In the genomic region with DNA sequence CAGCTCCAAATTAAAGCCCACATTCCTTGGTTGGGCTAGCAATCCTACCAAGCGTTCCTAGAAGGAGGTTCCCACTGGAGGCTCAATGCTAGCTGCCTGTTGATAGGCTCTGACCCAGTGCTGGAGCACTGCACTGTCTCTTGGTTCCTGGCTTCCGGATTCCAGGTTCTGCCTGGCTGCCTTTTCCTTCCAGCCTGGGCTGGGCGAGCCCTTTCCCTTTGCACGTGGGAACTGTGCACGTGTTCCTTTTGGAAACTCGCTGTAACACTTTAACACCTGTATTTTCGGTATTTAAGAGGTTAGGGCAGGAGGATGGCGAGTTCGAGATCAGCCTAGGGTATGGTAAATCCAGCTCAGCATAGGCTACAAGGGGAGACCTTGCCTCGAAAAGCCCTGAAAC, we compare ENCODE assay signal across 8 mouse cellular contexts. TPM values are rescaled to one million over a fixed set of nuclear protein-coding genes. Genes with fewer than 3 reads are reported as not detected.
A peak's percentile ranks its signal among the peaks of the same experiment; 100 is the strongest.
DNase-seq lines count a peak whose midpoint lies in the region; ATAC-seq lines count a peak whose summit lies in the region.

No protein-coding gene starts in this region.

- H3K9ac ChIP-seq in heart, embryonic 15.5 days, result peak overlapping the region; percentile 69
- H3K9ac ChIP-seq in midbrain, embryonic 12.5 days (replicated peaks), result peak overlapping the region; percentile 70; the same call in 1 of the 2 replicates

- no peaks in the 10 kb centered on the region for H3K9me3 ChIP-seq in heart, embryonic 15.5 days (replicated peaks)
- H3K9me3 ChIP-seq in midbrain, embryonic 12.5 days, result no peaks in the 10 kb centered on the region

- ATAC-seq in heart, embryonic 15.5 days (replicated peaks; ENCODE audit: insufficient number of reproducible peaks, insufficient read depth, low FRiP score, low read depth), result no peak
- no peak for ATAC-seq in midbrain, embryonic 12.5 days (ENCODE audit: low FRiP score, low read depth)

- no peaks in the 10 kb centered on the region for H3K36me3 ChIP-seq in heart, embryonic 15.5 days
- peaks cover 10% of the 10 kb centered on the region; the same call in 1 of the 2 replicates for H3K36me3 ChIP-seq in midbrain, embryonic 12.5 days

- peak overlapping the region; percentile 94 for H3K27ac ChIP-seq in heart, embryonic 15.5 days
- peak overlapping the region; percentile 88; the same call in 1 of the 2 replicates for H3K27ac ChIP-seq in midbrain, embryonic 12.5 days (replicated peaks)

- peaks cover 25% of the 10 kb centered on the region for H3K4me1 ChIP-seq in heart, embryonic 15.5 days (replicated peaks)
- H3K4me1 ChIP-seq in midbrain, embryonic 12.5 days, result peaks cover 24% of the 10 kb centered on the region

- H3K4me2 ChIP-seq in heart, embryonic 15.5 days, result peak overlapping the region; percentile 83
- H3K4me2 ChIP-seq in midbrain, embryonic 12.5 days (replicated peaks), result peak overlapping the region; percentile 74

- WGBS in heart, embryonic 15.5 days, result 66% methylated on average over 10 of the region's 10 CpGs
- WGBS in midbrain, embryonic 12.5 days, result 70% methylated on average over 10 of the region's 10 CpGs

- DNase-seq in adrenal gland, postnatal 10 days, result peak; percentile 46
- DNase-seq in adrenal gland, adult 18-20 months (ENCODE audit: low spot score in 2 of 2), result no peak
- DNase-seq in adrenal gland, postnatal 36 days, result peak; percentile 38 to 51
- peak; percentile 87 for DNase-seq in kidney, postnatal 14 days
- no peak for DNase-seq in right cerebral cortex, postnatal 10 days (ENCODE audit: low spot score in 2 of 2)
- DNase-seq in layer of hippocampus, adult 9-11 months, result no peak

- H3K27me3 ChIP-seq in heart, embryonic 15.5 days, result no peaks in the 10 kb centered on the region
- no peaks in the 10 kb centered on the region for H3K27me3 ChIP-seq in midbrain, embryonic 12.5 days

- no peak overlapping the region for H3K4me3 ChIP-seq in heart, embryonic 15.5 days
- H3K4me3 ChIP-seq in midbrain, embryonic 12.5 days, result peak overlapping the region; percentile 48

RNA-seq across cellular contexts. Expression of a gene that starts 1.5 kb away (rescaled TPM):
- total RNA-seq in adrenal gland, postnatal 10 days (2021), result 10 to 100 TPM; 55.5 to 60.0 TPM
- 10 to 100 TPM; 49.7 to 56.3 TPM for total RNA-seq in adrenal gland, adult 18-20 months (2021)
- total RNA-seq in adrenal gland, postnatal 36 days (2021), result 10 to 100 TPM; 58.5 to 63.4 TPM
- 94.4 and 105 TPM in 2 replicates for polyA plus RNA-seq in heart, embryonic 15.5 days (2015; fragmentation: Nextera tagmentation; extraction: Ambion mirVana)
- 209 and 215 TPM in 2 replicates for polyA plus RNA-seq in midbrain, embryonic 12.5 days (2016; fragmentation: Nextera tagmentation; extraction: Ambion mirVana)

RNA-seq across cellular contexts. Expression of a gene that starts 7.0 kb away (rescaled TPM):
- total RNA-seq in adrenal gland, postnatal 10 days (2021), result 100 to 1,000 TPM; 271 to 292 TPM
- 100 to 1,000 TPM; 231 to 325 TPM for total RNA-seq in adrenal gland, adult 18-20 months (2021)
- total RNA-seq in adrenal gland, postnatal 36 days (2021), result 100 to 1,000 TPM; 216 to 347 TPM
- polyA plus RNA-seq in heart, embryonic 15.5 days (2015; fragmentation: Nextera tagmentation; extraction: Ambion mirVana), result 252 and 260 TPM in 2 replicates
- 232 and 237 TPM in 2 replicates for polyA plus RNA-seq in midbrain, embryonic 12.5 days (2016; fragmentation: Nextera tagmentation; extraction: Ambion mirVana)

RNA-seq across cellular contexts. Expression of a gene that starts 45.0 kb away (rescaled TPM):
- 1,000 to 10,000 TPM; 2,122 to 2,491 TPM for total RNA-seq in adrenal gland, postnatal 10 days (2021)
- 1,000 to 10,000 TPM; 1,159 to 2,168 TPM for total RNA-seq in adrenal gland, adult 18-20 months (2021)
- total RNA-seq in adrenal gland, postnatal 36 days (2021), result 1,000 to 10,000 TPM; 2,443 to 3,326 TPM
- polyA plus RNA-seq in heart, embryonic 15.5 days (2015; fragmentation: Nextera tagmentation; extraction: Ambion mirVana), result 1,914 and 2,149 TPM in 2 replicates
- 470 and 579 TPM in 2 replicates for polyA plus RNA-seq in midbrain, embryonic 12.5 days (2016; fragmentation: Nextera tagmentation; extraction: Ambion mirVana)

Comparison
In these comparisons a context has a peak if more than half of its experiments do, and no peak if none do; other contexts are left out.
1. DNase-seq: peak in adrenal gland, postnatal 10 days (single experiment), adrenal gland, postnatal 36 days (2 of 2) and kidney, postnatal 14 days (single experiment); none in adrenal gland, adult 18-20 months (0 of 2), right cerebral cortex, postnatal 10 days (0 of 2) and layer of hippocampus, adult 9-11 months (single experiment).